Mouse (Mus musculus): ENCODE data around the gene Usp24.

DNA sequence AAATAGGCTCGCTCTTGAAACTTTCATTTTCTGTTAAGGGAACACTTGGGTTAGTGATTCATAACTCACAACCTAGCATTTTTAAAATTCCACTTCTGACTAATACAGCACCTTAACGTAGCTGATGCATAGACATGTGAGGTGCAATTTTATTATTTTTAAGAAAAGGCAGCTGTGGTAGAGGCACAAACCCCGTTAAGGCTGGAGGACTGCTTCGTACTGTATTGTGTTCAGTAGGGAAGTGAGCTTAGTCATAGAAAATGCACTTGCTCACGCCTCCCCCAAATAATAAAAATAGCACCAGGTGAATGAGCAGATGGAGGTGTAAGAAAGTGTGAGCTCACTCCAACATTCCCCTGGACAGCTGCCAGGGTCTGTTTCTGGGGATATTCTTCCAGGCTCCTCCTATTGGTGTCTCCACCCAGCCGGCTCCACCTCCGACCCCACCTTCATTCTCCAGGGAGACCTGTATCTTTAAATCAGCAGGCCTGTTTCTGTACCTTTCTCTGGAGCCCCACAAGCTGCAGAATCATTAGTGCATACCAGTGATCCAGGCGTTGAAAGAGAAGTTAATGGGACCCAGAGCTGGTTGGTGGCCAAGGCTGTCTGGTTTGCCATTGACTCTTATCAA is 34.4 kb upstream of the Usp24 start:
- TF ChIP-seq MAX (IDR thresholded peaks at IDR 0.05), result no peak
- no peak for TF ChIP-seq CTCF (IDR thresholded peaks at IDR 0.05; ENCODE audit: control insufficient read depth, insufficient read depth, insufficient read length)
- no peak for TF ChIP-seq MYOD1 (IDR thresholded peaks at IDR 0.05; ENCODE audit: control insufficient read depth, insufficient read length, low read depth)

Data from C2C12 (cell line).